Mouse (Mus musculus) urinary bladder, adult 18-20 months (tissue): ENCODE measurements around the gene Olfr558.
A peak's percentile ranks its signal among the peaks of the same experiment; 100 is the strongest.

ENCODE experiments used
- DNase-seq, 2 experiments: peaks; one replicate each; pipeline ENCODE4 v3.0.0; 2022; ENCODE audit warnings: low spot score in 2 of 2, mixed read lengths in 2 of 2

Gene Olfr558

DNA sequence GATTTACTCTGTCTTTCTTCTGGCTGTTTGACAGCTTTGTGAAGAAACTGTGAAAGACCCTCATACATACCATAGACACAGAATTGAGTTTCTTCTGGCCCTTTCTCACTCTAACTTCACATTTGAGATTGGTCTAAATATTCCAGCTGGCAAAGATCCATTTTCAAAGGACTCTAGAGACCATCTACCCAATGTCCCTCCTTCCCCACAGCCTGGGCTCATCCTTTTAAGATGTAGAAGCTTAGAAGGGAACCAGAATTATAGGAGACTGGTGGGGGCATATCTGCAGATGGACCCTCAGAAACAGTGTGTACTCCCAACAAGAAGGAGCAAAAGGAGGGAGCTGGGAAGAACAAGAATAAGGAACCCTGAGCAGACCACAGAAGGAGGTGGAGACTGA lies at the start of gene Olfr558:
Gene Olfr558 (plus strand): TSS at position 301 of the 400 bp plus-strand sequence.
- DNase-seq, result no peak

DNA sequence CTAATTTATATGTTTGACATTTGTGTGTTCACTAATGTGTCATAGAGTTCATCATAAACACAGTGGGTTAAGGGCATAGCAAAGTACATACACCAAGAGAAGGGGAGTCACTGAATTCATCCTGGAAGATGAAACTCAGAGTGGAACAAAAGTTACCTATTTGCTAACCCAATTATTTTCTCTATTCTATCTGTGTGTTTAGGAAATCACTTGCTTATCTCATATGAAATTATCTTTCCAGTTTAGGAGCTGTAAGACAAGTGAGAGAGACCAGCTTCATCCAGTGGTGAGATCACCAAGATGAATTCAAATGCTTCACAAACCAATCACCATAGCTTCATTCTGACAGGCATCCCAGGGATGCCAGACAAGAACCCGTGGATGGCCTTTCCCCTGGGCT lies 43.5 kb upstream of the Olfr558 start, which contains the start of gene Olfr555:
Gene Olfr555 (plus strand): TSS at position 301 of the 400 bp plus-strand sequence.
- DNase-seq, result no peak

GRCm38 (mm10) chr7:102664599-102664998 lies 37.4 kb upstream of the Olfr558 start, which contains the start of gene Olfr556:
Gene Olfr556, plus strand, starts transcription at chr7:102664899.
- DNase-seq, result no peak

- DNase-seq, result no peak
Observed at GRCm38 (mm10) chr7:102665378-102665777, 36.6 kb upstream of the Olfr558 start.

- DNase-seq, result no peak
Observed at GRCm38 (mm10) chr7:102676225-102676624, 25.8 kb upstream of the Olfr558 start.

- no peak for DNase-seq
Observed at GRCm38 (mm10) chr7:102681916-102682315, 20.1 kb upstream of the Olfr558 start.

- peak; percentile 81 to 91 for DNase-seq
Observed at GRCm38 (mm10) chr7:102686944-102687501, 15.0 kb upstream of the Olfr558 start, which contains the start of gene Trim68. Gene Trim68, minus strand, starts transcription at chr7:102687327.

GRCm38 (mm10) chr7:102695358-102696125 lies 6.5 kb upstream of the Olfr558 start, which contains the start of gene Olfr557:
Gene Olfr557, plus strand, starts transcription at chr7:102695910.
- DNase-seq, result no peak

- DNase-seq, result no peak
Observed at GRCm38 (mm10) chr7:102698461-102698860, 3.6 kb upstream of the Olfr558 start.

GRCm38 (mm10) chr7:102718970-102719369 lies 17.0 kb downstream of the Olfr558 start, which contains the start of gene Olfr33:
Gene Olfr33, minus strand, starts transcription at chr7:102719070.
- DNase-seq, result no peak

- no peak for DNase-seq
Observed at GRCm38 (mm10) chr7:102727391-102727790, 25.4 kb downstream of the Olfr558 start, which contains the start of gene Olfr559. Gene Olfr559, minus strand, starts transcription at chr7:102727491.

GRCm38 (mm10) chr7:102733793-102734192 lies 31.8 kb downstream of the Olfr558 start:
- no peak for DNase-seq

DNA sequence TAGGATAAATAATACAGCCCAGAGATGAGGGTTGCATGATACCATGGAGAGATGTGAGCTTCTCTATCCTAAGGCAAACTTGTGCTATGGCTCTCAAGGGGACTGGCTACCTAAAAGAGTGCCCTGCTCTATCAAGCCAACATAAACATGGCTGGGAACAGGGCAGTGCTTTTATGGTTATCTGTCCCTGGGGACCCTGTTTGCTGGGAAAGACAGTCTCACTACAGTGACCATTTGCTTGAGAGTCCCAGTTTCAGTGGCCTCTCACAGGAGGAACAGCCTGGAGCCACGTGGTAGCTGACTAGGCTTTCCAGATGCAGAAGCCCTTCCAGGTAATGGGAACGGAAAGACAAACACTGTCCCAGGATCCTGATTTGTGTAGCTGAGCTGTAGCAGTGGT lies 35.7 kb downstream of the Olfr558 start:
- no peak for DNase-seq

- DNase-seq, result no peak
Observed at GRCm38 (mm10) chr7:102752086-102752485, 50.1 kb downstream of the Olfr558 start.

GRCm38 (mm10) chr7:102759266-102759665 lies 57.3 kb downstream of the Olfr558 start, which contains the start of the genes Olfr560 and Olfr78:
Gene Olfr560, minus strand, starts transcription at chr7:102759366.
Gene Olfr78, minus strand, starts transcription at chr7:102759471.
- no peak for DNase-seq
